Mouse (Mus musculus) limb, embryonic 13.5 days (tissue): ENCODE measurements around the gene Zfp950. TPM values are rescaled to one million over a fixed set of nuclear protein-coding genes. Genes with fewer than 3 reads are reported as not detected.
A peak's percentile ranks its signal among the peaks of the same experiment; 100 is the strongest.

Source experiments
- ATAC-seq: fragments of 200-750 bp; cut with Nextera tagmentation; 2 replicates; pipeline ENCODE4 v1.8.0; 2017; ENCODE audit warnings: low read depth, moderate number of reproducible peaks, moderate TSS enrichment; ENCODE audit not compliant: low FRiP score
- H3K27ac ChIP-seq: fragments of 300-500 bp; sonication (generic); 2 replicates; pipeline ENCODE4 v1.5.1; 2015; ENCODE audit warnings: inconsistent platforms, mild to moderate bottlenecking, moderate library complexity
- H3K27me3 ChIP-seq: fragments of 300-500 bp; sonication (generic); 2 replicates; pipeline ENCODE4 v1.6.1; 2015; ENCODE audit warnings: mild to moderate bottlenecking, inconsistent platforms
- H3K36me3 ChIP-seq: fragments of 300-500 bp; sonication (generic); 2 replicates; pipeline ENCODE4 v1.6.1; 2015; ENCODE audit warnings: inconsistent platforms, mild to moderate bottlenecking, moderate library complexity
- H3K4me1 ChIP-seq: fragments of 300-500 bp; sonication (generic); 2 replicates; pipeline ENCODE4 v1.6.1; 2015; ENCODE audit warnings: inconsistent platforms
- H3K4me2 ChIP-seq: fragments of 300-500 bp; sonication (generic); replicated peaks from 2 replicates; pipeline ENCODE4 v1.6.1; 2015; ENCODE audit warnings: inconsistent platforms, mild to moderate bottlenecking, moderate library complexity
- H3K4me3 ChIP-seq: fragments of 300-500 bp; sonication (generic); 2 replicates; pipeline ENCODE4 v1.5.1; 2015; ENCODE audit warnings: moderate library complexity, mild to moderate bottlenecking, inconsistent platforms
- H3K9ac ChIP-seq: fragments of 300-500 bp; sonication (generic); 2 replicates; pipeline ENCODE4 v1.6.1; 2015; ENCODE audit warnings: mild to moderate bottlenecking, inconsistent platforms
- H3K9me3 ChIP-seq: fragments of 300-500 bp; sonication (generic); 2 replicates; pipeline ENCODE4 v1.6.1; 2016; ENCODE audit warnings: inconsistent platforms
- WGBS: fragments of 180-500 bp; shearing (Covaris S2); methylation state at CpG from one replicate; pipeline ENCODE4 v1.1.7; 2015; 5-methylcytosine and 5-hydroxymethylcytosine counted together
- polyA plus RNA-seq: library from polyadenylated mRNA; unstranded; fragments of >200 nt; fragmentation: Nextera tagmentation; extraction: Ambion mirVana; gene quantifications from 2 replicates; pipeline ENCODE4 v1.2.1, GENCODE M21; 2015

Zfp950 gene
- polyA plus RNA-seq, 1 experiment from 2014 or later, result 61.7 TPM

GRCm38 (mm10) chr19:61089001-61089400 is 51.6 kb downstream of the Zfp950 start:
- no peak overlapping the region for H3K4me2 ChIP-seq
- 86% methylated on average over 3 of the region's 3 CpGs for WGBS

GRCm38 (mm10) chr19:61087781-61088180 is 52.9 kb downstream of the Zfp950 start:
- H3K9me3 ChIP-seq, result no peaks in the 10 kb centered on the region
- no peak for ATAC-seq

More at GRCm38 (mm10) chr19:61089001-61089400, 51.6 kb downstream of the Zfp950 start:
- Histone ChIP-seq H3K9me3 (no peaks in the 10 kb centered on the region), H3K27me3 (no peaks in the 10 kb centered on the region), H3K4me1 (no peaks in the 10 kb centered on the region), H3K4me3 (no peak overlapping the region), H3K27ac (no peak overlapping the region), H3K9ac (no peak overlapping the region), H3K36me3 (peaks cover 27% of the 10 kb centered on the region)
- ATAC-seq, result no peak

GRCm38 (mm10) chr19:61085217-61085616 is 55.4 kb downstream of the Zfp950 start:
- Histone ChIP-seq H3K9me3 (no peaks in the 10 kb centered on the region), H3K4me1 (no peaks in the 10 kb centered on the region), H3K36me3 (peaks cover 16% of the 10 kb centered on the region; the same call in 1 of the 2 replicates), H3K27ac (no peak overlapping the region), H3K4me2 (no peak overlapping the region), H3K27me3 (no peaks in the 10 kb centered on the region), H3K4me3 (no peak overlapping the region), H3K9ac (no peak overlapping the region)
- ATAC-seq, result no peak
- 75% methylated on average over 2 of the region's 2 CpGs for WGBS

More at GRCm38 (mm10) chr19:61087781-61088180, 52.9 kb downstream of the Zfp950 start:
- H3K9ac ChIP-seq, result no peak overlapping the region
- no peaks in the 10 kb centered on the region for H3K4me1 ChIP-seq
- H3K27me3 ChIP-seq, result no peaks in the 10 kb centered on the region
- H3K4me3 ChIP-seq, result no peak overlapping the region
- 93% methylated on average over 1 of the region's 1 CpGs for WGBS
- H3K27ac ChIP-seq, result no peak overlapping the region
- no peak overlapping the region for H3K4me2 ChIP-seq
- peaks cover 27% of the 10 kb centered on the region for H3K36me3 ChIP-seq

GRCm38 (mm10) chr19:61084149-61084940 is 56.3 kb downstream of the Zfp950 start:
- no peak overlapping the region for H3K4me2 ChIP-seq
- peaks cover 15% of the 10 kb centered on the region; the same call in 1 of the 2 replicates for H3K36me3 ChIP-seq
- H3K9ac ChIP-seq, result no peak overlapping the region
- H3K27ac ChIP-seq, result no peak overlapping the region
- 53% methylated on average over 4 of the region's 4 CpGs for WGBS
- H3K4me1 ChIP-seq, result no peaks in the 10 kb centered on the region
- peak; percentile 66; the same call in 1 of the 2 replicates for ATAC-seq
- no peak overlapping the region for H3K4me3 ChIP-seq
- no peaks in the 10 kb centered on the region for H3K27me3 ChIP-seq
- no peaks in the 10 kb centered on the region for H3K9me3 ChIP-seq

GRCm38 (mm10) chr19:61083006-61083405 is 57.6 kb downstream of the Zfp950 start:
- Histone ChIP-seq H3K27ac (no peak overlapping the region), H3K36me3 (peaks cover 9% of the 10 kb centered on the region; the same call in 1 of the 2 replicates), H3K27me3 (no peaks in the 10 kb centered on the region), H3K9ac (no peak overlapping the region), H3K4me1 (no peaks in the 10 kb centered on the region), H3K4me3 (no peak overlapping the region), H3K9me3 (no peaks in the 10 kb centered on the region), H3K4me2 (no peak overlapping the region)
- ATAC-seq, result no peak
- WGBS, result 93% methylated on average over 8 of the region's 8 CpGs

GRCm38 (mm10) chr19:61080251-61080749 is 60.3 kb downstream of the Zfp950 start:
- ATAC-seq, result no peak
- H3K9ac ChIP-seq, result no peak overlapping the region
- no peak overlapping the region for H3K4me3 ChIP-seq
- no peaks in the 10 kb centered on the region for H3K4me1 ChIP-seq
- H3K27me3 ChIP-seq, result no peaks in the 10 kb centered on the region
- no peak overlapping the region for H3K4me2 ChIP-seq
- no peaks in the 10 kb centered on the region for H3K9me3 ChIP-seq
- peaks cover 5% of the 10 kb centered on the region; the same call in 1 of the 2 replicates for H3K36me3 ChIP-seq
- H3K27ac ChIP-seq, result no peak overlapping the region
- WGBS, result 90% methylated on average over 5 of the region's 5 CpGs

GRCm38 (mm10) chr19:61078622-61079021 is 62.0 kb downstream of the Zfp950 start:
- no peak overlapping the region for H3K4me2 ChIP-seq
- H3K36me3 ChIP-seq, result peaks cover 5% of the 10 kb centered on the region; the same call in 1 of the 2 replicates
- no peaks in the 10 kb centered on the region for H3K4me1 ChIP-seq
- WGBS, result 91% methylated on average over 3 of the region's 3 CpGs
- no peak overlapping the region for H3K4me3 ChIP-seq
- no peak overlapping the region for H3K9ac ChIP-seq
- H3K9me3 ChIP-seq, result no peaks in the 10 kb centered on the region
- no peak overlapping the region for H3K27ac ChIP-seq
- H3K27me3 ChIP-seq, result no peaks in the 10 kb centered on the region
- ATAC-seq, result no peak

GRCm38 (mm10) chr19:61065011-61065410 is 75.6 kb downstream of the Zfp950 start:
- H3K4me2 ChIP-seq, result no peak overlapping the region

GRCm38 (mm10) chr19:61064386-61064785 is 76.3 kb downstream of the Zfp950 start:
- Histone ChIP-seq H3K9ac (no peak overlapping the region), H3K36me3 (no peaks in the 10 kb centered on the region), H3K4me1 (no peaks in the 10 kb centered on the region), H3K27ac (no peak overlapping the region), H3K9me3 (no peaks in the 10 kb centered on the region), H3K4me2 (no peak overlapping the region), H3K4me3 (no peak overlapping the region), H3K27me3 (no peaks in the 10 kb centered on the region)
- 96% methylated on average over 3 of the region's 3 CpGs for WGBS
- ATAC-seq, result no peak

More at GRCm38 (mm10) chr19:61065011-61065410, 75.6 kb downstream of the Zfp950 start:
- ATAC-seq, result no peak
- Histone ChIP-seq H3K9me3 (no peaks in the 10 kb centered on the region), H3K4me1 (no peaks in the 10 kb centered on the region), H3K27me3 (no peaks in the 10 kb centered on the region), H3K36me3 (no peaks in the 10 kb centered on the region), H3K27ac (no peak overlapping the region), H3K4me3 (no peak overlapping the region), H3K9ac (no peak overlapping the region)
- WGBS, result 79% methylated on average over 1 of the region's 1 CpGs

GRCm38 (mm10) chr19:61057581-61057980 is 83.1 kb downstream of the Zfp950 start:
- no peak for ATAC-seq
- Histone ChIP-seq H3K4me3 (no peak overlapping the region), H3K27me3 (no peaks in the 10 kb centered on the region), H3K9ac (no peak overlapping the region), H3K4me2 (no peak overlapping the region), H3K4me1 (no peaks in the 10 kb centered on the region), H3K27ac (no peak overlapping the region), H3K36me3 (peaks cover 2% of the 10 kb centered on the region; the same call in 1 of the 2 replicates), H3K9me3 (peaks cover 4% of the 10 kb centered on the region; the same call in 1 of the 2 replicates)
- 20% methylated on average over 3 of the region's 3 CpGs for WGBS

- peaks cover 2% of the 10 kb centered on the region; the same call in 1 of the 2 replicates for H3K36me3 ChIP-seq
- H3K27me3 ChIP-seq, result no peaks in the 10 kb centered on the region
- H3K27ac ChIP-seq, result no peak overlapping the region
- ATAC-seq, result no peak
- no peak overlapping the region for H3K9ac ChIP-seq
- H3K4me1 ChIP-seq, result no peaks in the 10 kb centered on the region
- WGBS, result 74% methylated on average over 5 of the region's 5 CpGs
- H3K4me3 ChIP-seq, result no peak overlapping the region
- peaks cover 4% of the 10 kb centered on the region; the same call in 1 of the 2 replicates for H3K9me3 ChIP-seq
- H3K4me2 ChIP-seq, result no peak overlapping the region
Observed at GRCm38 (mm10) chr19:61056783-61057410, 83.7 kb downstream of the Zfp950 start.

GRCm38 (mm10) chr19:61052786-61053185 is 87.9 kb downstream of the Zfp950 start:
- Histone ChIP-seq H3K4me2 (no peak overlapping the region), H3K27me3 (no peaks in the 10 kb centered on the region), H3K4me1 (peaks cover 12% of the 10 kb centered on the region), H3K4me3 (no peak overlapping the region), H3K36me3 (peaks cover 2% of the 10 kb centered on the region; the same call in 1 of the 2 replicates), H3K9me3 (peaks cover 4% of the 10 kb centered on the region; the same call in 1 of the 2 replicates), H3K9ac (no peak overlapping the region), H3K27ac (no peak overlapping the region)
- no peak for ATAC-seq
